Mouse (Mus musculus) embryonic fibroblast, embryonic 13.5 days (primary cell): ENCODE results near the gene Cep63.

Experiments
- CTCF ChIP-seq: IDR thresholded peaks from 2 replicates; pipeline ENCODE4 v1.5.1; 2011; ENCODE audit warnings: mild to moderate bottlenecking, control low read depth, low read length, moderate library complexity, borderline replicate concordance; ENCODE audit not compliant: insufficient read depth
- POLR2A ChIP-seq: IDR thresholded peaks from 2 replicates; pipeline ENCODE4 v1.6.1; 2011; ENCODE audit warnings: low read depth, mild to moderate bottlenecking, control low read depth, low read length, moderate library complexity

- TF ChIP-seq POLR2A (no peak), CTCF (no peak)
Measured at GRCm38 (mm10) chr9:102542540-102542939, 83.8 kb downstream of the Cep63 start.
